Mouse (Mus musculus): Measurements from ENCODE around the gene Dab2ip. TPM values are rescaled to one million over a fixed set of nuclear protein-coding genes. Genes with fewer than 3 reads are reported as not detected.

Dab2ip gene
- total RNA-seq, 2 experiments from 2014 or later = 103 to 118 TPM

DNA sequence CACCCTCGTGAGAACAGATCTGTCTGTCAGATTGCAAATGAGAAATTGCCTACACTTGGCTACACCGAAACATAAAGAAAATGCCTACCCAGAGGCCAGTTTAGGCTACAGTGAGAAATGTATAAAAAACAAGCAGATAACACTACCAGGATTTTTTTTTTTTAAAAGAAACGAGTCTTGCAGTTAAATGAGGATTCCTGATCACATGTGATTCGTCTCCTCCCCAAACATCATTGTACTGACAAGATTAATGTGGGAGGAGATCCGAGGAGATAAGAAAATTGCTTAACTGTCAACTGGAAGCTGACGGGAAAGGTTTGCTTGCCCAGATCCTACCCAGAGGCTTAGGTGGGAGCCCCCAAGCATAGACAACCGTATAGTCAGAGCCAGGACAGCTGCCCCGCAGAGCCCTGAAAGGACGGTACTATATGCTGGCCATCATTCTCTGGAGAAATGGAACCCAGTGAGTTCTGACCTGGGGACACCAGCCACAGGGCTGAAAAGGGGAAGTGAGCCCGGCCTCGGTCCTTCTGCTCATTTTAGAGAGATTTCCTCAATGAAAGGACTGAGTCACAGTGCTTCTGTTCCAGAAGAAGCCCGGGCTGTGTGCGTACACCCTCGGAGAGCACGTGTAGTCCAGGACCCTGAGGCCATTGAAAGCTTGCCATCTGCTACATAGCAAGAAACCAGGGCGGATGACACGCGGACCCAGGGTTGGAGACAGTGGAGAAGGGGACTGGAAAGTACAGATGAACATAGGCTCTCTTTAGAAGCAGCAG lies 173.8 kb downstream of the Dab2ip start:
- DNase-seq (ENCODE audit: extremely low spot score in 1 of 2, low spot score in 1 of 2) = no peak

DNA sequence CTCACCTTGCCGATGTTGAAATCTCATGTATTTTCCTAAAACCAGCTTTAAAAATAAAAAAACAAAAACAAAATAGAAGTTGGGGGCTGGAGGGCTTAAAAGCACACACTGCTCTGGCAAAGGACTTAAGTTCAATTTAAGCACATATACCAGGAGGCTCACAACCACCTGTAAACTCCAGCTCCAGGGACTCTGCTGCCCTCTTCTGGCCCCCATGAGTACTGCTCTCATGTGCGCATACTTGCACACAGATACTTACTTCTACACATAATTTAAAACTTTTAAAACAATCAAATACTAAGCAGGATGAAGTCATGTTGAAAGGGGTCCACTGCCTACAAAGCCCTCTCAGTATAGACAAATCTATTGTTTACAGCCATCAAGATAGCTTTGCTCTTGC lies 176.9 kb downstream of the Dab2ip start:
- no peak for DNase-seq (ENCODE audit: extremely low spot score in 1 of 2, low spot score in 1 of 2)

DNA sequence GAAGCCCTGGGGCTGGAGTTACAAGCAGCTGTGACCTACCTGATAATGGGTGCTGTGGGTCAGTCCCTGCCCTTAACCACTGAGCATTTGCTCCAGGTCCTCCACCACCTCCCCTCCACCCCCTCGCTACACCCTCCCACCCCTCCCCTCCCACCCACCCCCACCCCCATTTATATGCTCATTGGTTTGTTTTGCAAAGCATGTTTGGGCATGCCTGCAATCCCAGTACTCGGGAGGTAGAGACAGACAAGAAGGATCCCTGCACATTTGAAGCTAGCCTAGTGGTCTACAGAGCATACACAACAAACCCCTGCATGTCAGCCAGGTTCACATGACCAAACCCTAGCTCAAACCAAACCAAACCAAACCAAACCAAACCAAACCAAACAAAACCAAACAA lies 178.0 kb downstream of the Dab2ip start:
- DNase-seq (ENCODE audit: extremely low spot score in 1 of 2, low spot score in 1 of 2) = no peak

DNA sequence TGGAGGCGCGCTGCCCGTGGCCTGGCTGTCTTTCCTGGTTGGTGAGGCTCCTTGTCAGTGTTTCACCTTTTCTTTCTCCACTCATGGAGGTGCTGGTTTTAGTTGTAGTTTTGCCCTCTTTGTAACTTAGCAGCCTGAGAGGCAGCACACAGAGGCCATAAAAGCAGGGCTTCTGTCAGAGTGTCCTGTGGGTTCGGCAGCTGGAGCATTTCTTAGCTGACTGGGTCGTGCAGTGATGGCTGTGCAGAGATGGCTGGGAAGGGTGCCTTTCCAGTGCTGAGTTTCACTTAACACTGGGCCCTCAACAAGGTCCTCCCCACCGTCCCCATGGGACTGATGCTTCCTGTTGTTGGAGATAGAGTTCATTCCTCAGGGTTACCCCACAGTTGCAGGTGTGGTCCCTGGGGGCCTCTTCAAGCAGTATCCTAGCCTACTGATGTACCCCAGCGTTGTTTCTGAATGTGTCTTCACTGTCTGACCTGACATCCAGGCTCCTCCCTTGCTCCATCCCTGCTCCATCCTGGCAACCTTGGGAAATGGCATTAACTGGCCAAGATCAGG lies 179.5 kb downstream of the Dab2ip start:
- DNase-seq (ENCODE audit: extremely low spot score in 1 of 2, low spot score in 1 of 2) = no peak

DNA sequence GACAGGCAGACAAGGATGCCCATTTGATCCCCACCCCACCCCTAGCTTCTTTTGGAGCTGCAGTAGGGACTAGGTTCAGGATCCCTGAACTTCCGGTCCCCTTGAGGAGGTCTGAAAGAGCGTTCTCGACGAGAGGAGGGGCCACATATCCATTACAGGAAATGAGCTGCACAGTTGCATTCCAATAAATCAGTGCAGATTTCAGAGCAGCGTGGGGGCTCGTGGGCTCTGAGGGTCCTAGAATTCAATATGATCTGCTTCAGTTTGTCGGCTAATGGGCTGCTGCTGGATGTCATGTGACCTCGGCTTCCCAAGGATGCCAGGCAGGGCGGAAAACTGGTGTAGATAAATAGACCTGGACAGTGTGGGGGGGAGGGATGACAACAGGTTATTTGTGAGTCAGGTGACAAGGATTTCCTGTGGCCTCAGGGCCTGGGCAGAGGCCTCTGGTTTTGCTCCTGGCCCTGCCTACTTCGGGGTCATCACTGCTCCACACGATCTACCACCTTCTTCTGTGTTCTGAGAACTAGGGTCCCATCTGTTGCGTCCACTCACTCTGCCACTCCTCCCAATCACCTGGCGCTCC lies 181.7 kb downstream of the Dab2ip start:
- no peak for DNase-seq (ENCODE audit: extremely low spot score in 1 of 2, low spot score in 1 of 2)

GRCm38 (mm10) chr2:35745876-35746275 lies 187.8 kb downstream of the Dab2ip start:
- no peak for DNase-seq (ENCODE audit: extremely low spot score in 1 of 2, low spot score in 1 of 2)

GRCm38 (mm10) chr2:35746638-35747037 lies 188.6 kb downstream of the Dab2ip start:
- no peak for DNase-seq (ENCODE audit: extremely low spot score in 1 of 2, low spot score in 1 of 2)

- DNase-seq (ENCODE audit: extremely low spot score in 1 of 2, low spot score in 1 of 2) = no peak
Observed at GRCm38 (mm10) chr2:35747371-35748035, 189.4 kb downstream of the Dab2ip start.

- no peak for DNase-seq (ENCODE audit: extremely low spot score in 1 of 2, low spot score in 1 of 2)
Observed at GRCm38 (mm10) chr2:35750533-35751141, 192.6 kb downstream of the Dab2ip start.

DNA sequence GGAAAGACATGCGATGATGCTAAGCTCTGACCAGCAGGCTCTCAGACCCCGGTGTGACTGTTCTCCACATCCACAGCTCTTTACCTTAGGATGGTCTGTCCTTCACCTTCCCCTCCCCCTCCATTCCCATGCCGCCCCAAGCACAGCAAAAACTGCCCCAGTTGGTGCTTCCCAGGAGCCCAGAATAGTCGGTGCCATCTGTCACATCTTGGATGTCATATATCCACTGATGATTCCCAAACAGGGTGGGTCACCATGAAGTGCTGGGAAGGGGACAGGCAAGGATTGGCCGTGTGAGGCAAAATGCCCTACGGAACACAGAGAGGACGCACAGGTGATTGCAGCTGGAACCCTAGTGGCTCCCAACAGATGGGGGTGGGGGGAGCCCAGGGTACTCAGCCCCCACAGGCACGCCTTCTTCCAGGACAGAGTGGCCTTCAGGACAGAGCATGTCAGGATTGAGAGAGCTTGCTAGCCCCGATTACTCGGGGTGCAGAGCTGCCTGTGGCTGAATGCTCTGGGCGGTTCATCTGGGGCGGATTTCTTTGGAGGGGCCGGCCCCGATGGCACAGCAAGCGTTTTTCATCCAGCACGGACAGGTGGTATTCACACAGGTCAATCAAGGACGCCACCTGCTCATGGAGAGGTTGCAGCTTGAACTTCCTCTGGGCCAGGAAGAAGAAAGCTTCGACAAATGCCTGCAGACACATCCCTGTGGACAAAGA lies 193.9 kb downstream of the Dab2ip start:
- no peak for DNase-seq (ENCODE audit: extremely low spot score in 1 of 2, low spot score in 1 of 2)

DNA sequence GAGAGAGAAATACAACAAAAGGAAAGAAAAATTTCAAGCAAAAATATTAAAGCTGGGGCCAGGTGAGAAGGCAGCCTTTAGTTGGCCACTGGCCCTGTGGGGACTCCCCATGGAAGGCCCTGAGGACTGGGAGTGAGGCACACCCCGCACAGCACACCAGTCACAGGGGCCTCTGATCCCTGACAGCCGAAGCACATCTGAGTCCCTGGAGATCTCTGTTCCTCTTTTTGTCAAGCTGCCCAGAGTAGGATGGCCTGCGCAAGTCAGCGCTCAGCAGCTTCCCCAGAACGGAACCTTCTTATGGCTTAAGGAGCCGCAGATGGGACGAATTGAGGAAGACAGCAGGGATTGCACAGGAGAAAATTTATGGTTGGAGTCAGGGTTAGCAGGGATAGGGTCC lies 198.4 kb downstream of the Dab2ip start:
- DNase-seq (ENCODE audit: extremely low spot score in 1 of 2, low spot score in 1 of 2) = no peak

GRCm38 (mm10) chr2:35760352-35760751 lies 202.3 kb downstream of the Dab2ip start:
- DNase-seq (ENCODE audit: extremely low spot score in 1 of 2, low spot score in 1 of 2) = no peak

DNA sequence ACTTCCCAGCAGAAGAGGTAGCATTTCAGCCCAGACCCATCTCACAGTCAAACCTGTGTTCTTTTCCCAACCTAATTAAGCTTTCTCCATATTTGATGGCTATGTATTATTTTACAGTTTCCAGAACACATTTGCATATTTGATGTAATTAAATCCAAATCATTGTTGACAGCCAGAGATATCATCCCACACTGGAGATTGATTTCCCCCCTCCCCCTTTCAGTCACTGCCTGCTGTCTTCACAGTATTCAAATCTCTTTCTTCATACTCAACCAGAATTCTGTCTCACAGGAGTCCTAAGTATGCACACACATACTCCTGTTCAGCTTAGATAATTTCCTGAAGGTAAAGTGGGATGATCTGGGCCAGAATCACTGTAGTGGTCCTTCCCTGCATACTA lies 202.8 kb downstream of the Dab2ip start:
- no peak for DNase-seq (ENCODE audit: extremely low spot score in 1 of 2, low spot score in 1 of 2)

GRCm38 (mm10) chr2:35761458-35761857 lies 203.4 kb downstream of the Dab2ip start:
- no peak for DNase-seq (ENCODE audit: extremely low spot score in 1 of 2, low spot score in 1 of 2)

GRCm38 (mm10) chr2:35763818-35764217 lies 205.8 kb downstream of the Dab2ip start:
- DNase-seq (ENCODE audit: extremely low spot score in 1 of 2, low spot score in 1 of 2) = no peak

- DNase-seq (ENCODE audit: extremely low spot score in 1 of 2, low spot score in 1 of 2) = no peak
Observed at GRCm38 (mm10) chr2:35764328-35764727, 206.3 kb downstream of the Dab2ip start.

DNA sequence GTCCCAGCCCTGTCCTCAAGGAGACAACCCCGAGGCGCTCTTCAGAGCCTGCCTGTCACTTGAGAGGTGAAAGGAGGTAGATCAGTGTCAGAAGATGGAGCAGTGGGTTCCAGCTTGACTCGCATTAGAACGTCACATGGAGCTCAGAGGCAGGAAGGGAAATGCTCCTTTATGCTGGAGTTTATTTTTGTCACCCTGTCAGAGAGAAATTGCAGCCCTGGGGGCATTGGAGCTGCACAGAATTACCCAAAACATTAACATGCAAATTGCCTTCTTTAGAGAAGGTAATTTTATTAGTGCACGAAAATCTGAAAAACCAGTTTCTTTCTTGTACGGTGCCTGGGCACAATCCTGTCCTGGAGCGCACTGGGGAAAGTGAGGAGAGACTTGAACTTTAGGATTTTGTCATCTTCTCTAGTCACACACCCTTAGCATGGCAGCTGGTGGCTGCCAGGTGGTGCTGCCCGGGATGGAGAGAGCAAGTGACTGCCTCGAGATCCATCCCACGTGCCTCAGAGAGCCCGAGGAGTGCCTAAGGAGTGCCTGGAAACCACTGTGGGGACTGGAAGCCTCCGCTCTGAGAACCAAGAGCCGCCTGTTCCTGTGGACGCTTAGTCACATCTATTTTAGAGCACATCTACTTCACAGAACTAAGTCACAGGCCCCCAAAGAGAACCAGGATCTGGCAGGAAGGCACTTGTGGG lies 209.9 kb downstream of the Dab2ip start:
- DNase-seq (ENCODE audit: extremely low spot score in 1 of 2, low spot score in 1 of 2) = no peak

- DNase-seq (ENCODE audit: extremely low spot score in 1 of 2, low spot score in 1 of 2) = no peak
Observed at GRCm38 (mm10) chr2:35768538-35769238, 210.6 kb downstream of the Dab2ip start.

GRCm38 (mm10) chr2:35769398-35769797 lies 211.3 kb downstream of the Dab2ip start:
- DNase-seq (ENCODE audit: extremely low spot score in 1 of 2, low spot score in 1 of 2) = no peak
